Mouse (Mus musculus): ENCODE measurements around the gene Mycbpap.

The Mycbpap gene

DNA sequence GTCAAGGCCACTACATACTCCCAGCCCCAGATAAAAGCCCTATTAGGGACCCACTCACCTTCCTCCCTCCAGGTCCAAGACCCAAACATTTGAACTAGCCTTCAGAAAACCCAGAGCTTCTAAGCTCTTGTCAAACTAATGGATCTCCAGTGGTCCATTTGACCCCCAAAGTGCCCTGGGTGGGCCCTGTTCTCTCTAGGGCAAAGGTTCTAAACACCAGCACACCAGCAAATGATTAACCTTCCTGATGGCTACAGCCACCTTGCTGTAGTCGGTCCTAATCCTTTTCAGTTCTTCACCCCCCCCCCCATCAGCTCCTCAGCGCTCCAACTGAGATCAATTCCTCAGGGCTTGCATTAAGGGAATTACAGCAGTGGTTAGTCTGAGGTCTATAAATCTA, 57.4 kb downstream of the Mycbpap start:
- no peak overlapping the region for H3K4me3 ChIP-seq (replicated peaks; ENCODE audit: low read length)
- TF ChIP-seq NANOG (IDR thresholded peaks at IDR 0.05; ENCODE audit: borderline replicate concordance, low read length) (no peak), POU5F1 (IDR thresholded peaks at IDR 0.05; ENCODE audit: borderline replicate concordance, low read length) (no peak), CTCF (conservative IDR thresholded peaks at IDR 0.05; ENCODE audit: low read length) (no peak)
- peaks cover 11% of the 10 kb centered on the region for H3K4me1 ChIP-seq (replicated peaks; ENCODE audit: low read depth, low read length)
- no peaks in the 10 kb centered on the region for H3K36me3 ChIP-seq (ENCODE audit: insufficient read depth, low read length)
- no peaks in the 10 kb centered on the region for H3K9me3 ChIP-seq (ENCODE audit: low read length)
- peaks cover 21% of the 10 kb centered on the region; the same call in 1 of the 2 replicates for H3K27me3 ChIP-seq (ENCODE audit: insufficient read depth, low read length)

DNA sequence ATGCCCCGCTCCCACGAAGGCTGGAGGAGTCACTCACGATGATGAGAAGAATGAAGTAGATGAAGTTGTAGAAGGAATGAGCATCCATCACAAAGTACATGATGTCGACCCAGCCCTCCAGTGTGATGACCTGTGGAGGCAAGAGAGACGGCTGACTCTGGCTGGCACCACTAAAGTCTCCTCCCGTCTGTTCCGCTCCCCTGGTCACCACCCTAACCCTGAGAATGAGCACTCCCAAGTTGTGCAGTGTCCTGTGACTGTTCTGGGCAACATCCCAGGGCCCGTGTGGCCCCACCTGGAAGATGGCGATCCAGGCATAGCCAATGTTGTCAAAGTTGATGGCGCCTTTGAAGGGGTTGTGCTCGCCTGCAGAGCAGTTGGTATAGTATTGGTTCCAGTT, 59.7 kb downstream of the Mycbpap start:
- H3K9me3 ChIP-seq (ENCODE audit: low read length) = no peaks in the 10 kb centered on the region
- no peak overlapping the region for H3K4me3 ChIP-seq (replicated peaks; ENCODE audit: low read length)
- H3K27me3 ChIP-seq (ENCODE audit: insufficient read depth, low read length) = peaks cover 24% of the 10 kb centered on the region
- no peak for TF ChIP-seq NANOG (IDR thresholded peaks at IDR 0.05; ENCODE audit: borderline replicate concordance, low read length)
- TF ChIP-seq CTCF (conservative IDR thresholded peaks at IDR 0.05; ENCODE audit: low read length) = no peak
- TF ChIP-seq POU5F1 (IDR thresholded peaks at IDR 0.05; ENCODE audit: borderline replicate concordance, low read length) = no peak
- no peaks in the 10 kb centered on the region for H3K36me3 ChIP-seq (ENCODE audit: insufficient read depth, low read length)
- H3K4me1 ChIP-seq (replicated peaks; ENCODE audit: low read depth, low read length) = peaks cover 3% of the 10 kb centered on the region; the same call in 1 of the 2 replicates

DNA sequence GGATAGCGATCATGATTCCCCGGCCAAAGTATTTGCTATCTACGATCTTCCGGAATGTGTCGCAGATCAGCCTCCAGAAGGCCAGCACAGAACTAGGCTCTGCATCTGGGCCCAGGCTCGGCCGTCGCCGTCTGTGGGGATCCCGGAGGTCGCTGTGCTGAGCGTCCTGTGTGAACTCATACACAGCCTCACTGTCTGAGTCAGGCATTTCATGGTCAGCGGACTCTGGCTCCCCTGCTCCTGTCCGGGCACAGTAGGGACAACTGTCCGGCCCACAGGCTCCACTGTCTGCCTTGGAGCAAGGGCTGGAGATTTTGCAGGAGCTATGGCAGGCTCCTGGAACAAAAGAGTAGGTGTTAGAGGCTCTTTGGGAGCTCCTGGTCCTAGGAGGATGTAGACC, 64.5 kb downstream of the Mycbpap start:
- Histone ChIP-seq H3K4me3 (replicated peaks; ENCODE audit: low read length) (no peak overlapping the region), H3K9me3 (ENCODE audit: low read length) (no peaks in the 10 kb centered on the region), H3K4me1 (replicated peaks; ENCODE audit: low read depth, low read length) (peaks cover 11% of the 10 kb centered on the region), H3K36me3 (ENCODE audit: insufficient read depth, low read length) (no peaks in the 10 kb centered on the region), H3K27me3 (ENCODE audit: insufficient read depth, low read length) (peaks cover 34% of the 10 kb centered on the region)
- TF ChIP-seq CTCF (conservative IDR thresholded peaks at IDR 0.05; ENCODE audit: low read length) (no peak), NANOG (IDR thresholded peaks at IDR 0.05; ENCODE audit: borderline replicate concordance, low read length) (no peak), POU5F1 (IDR thresholded peaks at IDR 0.05; ENCODE audit: borderline replicate concordance, low read length) (no peak)

DNA sequence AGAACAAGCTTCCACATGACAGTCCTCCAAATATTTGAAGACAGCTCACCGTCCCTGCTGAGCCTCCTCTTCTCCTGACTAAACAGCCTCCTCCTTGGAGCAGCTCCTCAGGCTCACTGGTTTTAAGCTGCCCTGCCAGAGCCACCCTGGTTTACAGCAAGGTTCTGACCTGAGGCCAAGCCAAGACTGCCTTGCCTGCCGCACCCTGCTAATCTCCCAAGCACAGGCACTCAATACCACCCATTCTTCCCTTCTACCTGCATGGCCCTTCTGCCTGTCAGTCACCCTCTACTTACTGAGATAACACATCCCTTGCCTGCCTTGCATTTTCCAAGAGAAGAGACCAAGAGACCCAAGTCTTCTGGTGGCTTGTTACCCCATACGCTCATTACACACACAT, 65.2 kb downstream of the Mycbpap start:
- H3K4me1 ChIP-seq (replicated peaks; ENCODE audit: low read depth, low read length) = peaks cover 11% of the 10 kb centered on the region
- no peaks in the 10 kb centered on the region for H3K36me3 ChIP-seq (ENCODE audit: insufficient read depth, low read length)
- no peak overlapping the region for H3K4me3 ChIP-seq (replicated peaks; ENCODE audit: low read length)
- peaks cover 40% of the 10 kb centered on the region for H3K27me3 ChIP-seq (ENCODE audit: insufficient read depth, low read length)
- no peaks in the 10 kb centered on the region for H3K9me3 ChIP-seq (ENCODE audit: low read length)
- TF ChIP-seq POU5F1 (IDR thresholded peaks at IDR 0.05; ENCODE audit: borderline replicate concordance, low read length) (no peak), CTCF (conservative IDR thresholded peaks at IDR 0.05; ENCODE audit: low read length) (no peak), NANOG (IDR thresholded peaks at IDR 0.05; ENCODE audit: borderline replicate concordance, low read length) (no peak)

DNA sequence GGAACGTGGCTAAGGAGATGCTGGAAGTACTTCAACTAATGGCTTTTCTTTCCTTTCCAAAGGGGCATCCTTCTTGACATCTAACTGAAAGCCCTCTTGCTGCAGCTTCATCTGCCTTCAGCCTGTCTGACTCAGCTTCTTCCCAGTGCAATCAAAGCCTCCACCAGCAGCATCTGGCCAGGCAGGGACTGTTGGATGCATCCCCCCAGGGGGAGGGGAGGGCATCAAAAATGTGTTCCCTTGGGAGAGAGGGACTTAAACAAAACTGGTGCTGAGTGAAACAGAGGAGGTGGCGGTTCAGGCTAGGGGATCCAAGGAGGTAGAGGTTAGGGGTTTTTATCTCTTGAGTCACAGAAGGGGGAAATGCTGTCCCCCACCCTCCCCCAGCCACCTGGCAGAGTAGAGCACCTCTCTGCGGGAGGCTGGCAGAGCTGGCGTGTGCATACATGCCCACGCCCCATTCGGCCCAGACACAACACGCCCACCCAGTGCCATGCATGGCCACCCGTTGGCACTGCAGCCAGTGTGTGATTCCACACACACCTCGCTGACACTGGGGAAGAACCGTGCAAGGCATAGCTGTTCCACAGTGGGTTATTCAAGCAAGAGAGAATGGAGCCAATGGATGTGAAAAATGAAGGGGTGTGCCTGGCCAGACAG, 66.3 kb downstream of the Mycbpap start:
- TF ChIP-seq NANOG (IDR thresholded peaks at IDR 0.05; ENCODE audit: borderline replicate concordance, low read length) (no peak), POU5F1 (IDR thresholded peaks at IDR 0.05; ENCODE audit: borderline replicate concordance, low read length) (no peak), CTCF (conservative IDR thresholded peaks at IDR 0.05; ENCODE audit: low read length) (no peak)
- H3K9me3 ChIP-seq (ENCODE audit: low read length) = no peaks in the 10 kb centered on the region
- no peak overlapping the region for H3K4me3 ChIP-seq (replicated peaks; ENCODE audit: low read length)
- no peaks in the 10 kb centered on the region for H3K36me3 ChIP-seq (ENCODE audit: insufficient read depth, low read length)
- peaks cover 51% of the 10 kb centered on the region for H3K27me3 ChIP-seq (ENCODE audit: insufficient read depth, low read length)
- H3K4me1 ChIP-seq (replicated peaks; ENCODE audit: low read depth, low read length) = peaks cover 21% of the 10 kb centered on the region

DNA sequence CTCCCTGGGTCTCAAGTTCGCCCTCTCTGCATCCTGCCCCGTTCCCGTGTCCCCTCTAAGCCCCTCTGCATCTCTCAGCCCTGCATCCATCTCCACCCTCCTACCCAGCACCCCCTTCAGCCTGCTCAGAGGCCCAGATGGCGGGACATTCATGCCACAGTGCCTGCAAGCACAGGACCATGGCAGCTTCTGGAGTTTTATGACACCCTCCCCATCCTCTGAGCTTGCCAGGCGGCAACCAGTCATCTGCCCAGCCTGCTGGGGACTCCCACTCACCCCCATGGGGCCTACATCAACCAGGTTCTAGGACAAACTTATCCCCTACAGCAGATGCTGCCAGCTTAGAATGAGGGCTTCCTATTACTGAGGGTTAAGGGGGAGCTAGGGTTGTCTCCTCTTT, 66.8 kb downstream of the Mycbpap start:
- Histone ChIP-seq H3K4me3 (replicated peaks; ENCODE audit: low read length) (no peak overlapping the region), H3K27me3 (ENCODE audit: insufficient read depth, low read length) (peaks cover 55% of the 10 kb centered on the region), H3K9me3 (ENCODE audit: low read length) (no peaks in the 10 kb centered on the region), H3K36me3 (ENCODE audit: insufficient read depth, low read length) (no peaks in the 10 kb centered on the region), H3K4me1 (replicated peaks; ENCODE audit: low read depth, low read length) (peaks cover 26% of the 10 kb centered on the region)
- no peak for TF ChIP-seq NANOG (IDR thresholded peaks at IDR 0.05; ENCODE audit: borderline replicate concordance, low read length)
- TF ChIP-seq CTCF (conservative IDR thresholded peaks at IDR 0.05; ENCODE audit: low read length) = no peak
- no peak for TF ChIP-seq POU5F1 (IDR thresholded peaks at IDR 0.05; ENCODE audit: borderline replicate concordance, low read length)

Measured in E14TG2a.4 (cell line).